Mouse (Mus musculus) adrenal gland, postnatal 10 days (tissue): ENCODE results near the gene Clstn1. TPM values are rescaled to one million over a fixed set of nuclear protein-coding genes. Genes with fewer than 3 reads are reported as not detected.

Source experiments
- DNase-seq: peaks from one replicate; pipeline ENCODE4 v3.0.0; 2021; ENCODE audit warnings: mixed read lengths
- long read RNA-seq, 2 experiments: library from polyadenylated mRNA; stranded (forward); transcript quantifications; one replicate each; pipeline ENCODE4 v2.0.0; 2021
- total RNA-seq, 2 experiments: library from RNA; stranded (reverse); gene quantifications; 2 replicates each; pipeline ENCODE4 v1.2.3; 2021

Clstn1 gene
- 10 to 100 TPM; 72.7 to 95.7 TPM for total RNA-seq
- long read RNA-seq, experiment 1, full-length matches to known transcripts = 13 of 35 reads
- long read RNA-seq, experiment 1, partial matches to known transcripts = 20 of 35 reads
- long read RNA-seq, experiment 1, other reads (novel, unspliced or antisense) = 2 of 35 reads
- long read RNA-seq, experiment 2, full-length matches to known transcripts = 10 of 38 reads
- long read RNA-seq, experiment 2, partial matches to known transcripts = 21 of 38 reads
- long read RNA-seq, experiment 2, other reads (novel, unspliced or antisense) = 7 of 38 reads

- peak; percentile 77 for DNase-seq
Observed at GRCm38 (mm10) chr4:149586044-149586782, at the start of gene Clstn1. Gene Clstn1 (plus strand): TSS chr4:149586468.

GRCm38 (mm10) chr4:149539441-149539840, 46.8 kb upstream of the Clstn1 start:
- DNase-seq = peak; percentile 42

- no peak for DNase-seq
Observed at GRCm38 (mm10) chr4:149541935-149542334, 44.3 kb upstream of the Clstn1 start.

GRCm38 (mm10) chr4:149542431-149542830, 43.8 kb upstream of the Clstn1 start:
- DNase-seq = no peak

GRCm38 (mm10) chr4:149542927-149543553, 43.2 kb upstream of the Clstn1 start:
- DNase-seq = peak; percentile 92

GRCm38 (mm10) chr4:149544892-149545291, 41.4 kb upstream of the Clstn1 start:
- DNase-seq = no peak

GRCm38 (mm10) chr4:149546797-149547444, 39.3 kb upstream of the Clstn1 start:
- DNase-seq = no peak

GRCm38 (mm10) chr4:149547523-149547922, 38.7 kb upstream of the Clstn1 start:
- DNase-seq = no peak

GRCm38 (mm10) chr4:149549221-149549925, 36.9 kb upstream of the Clstn1 start:
- peak; percentile 84 for DNase-seq

- no peak for DNase-seq
Observed at GRCm38 (mm10) chr4:149550866-149551265, 35.4 kb upstream of the Clstn1 start.

- DNase-seq = no peak
Observed at GRCm38 (mm10) chr4:149551696-149552095, 34.6 kb upstream of the Clstn1 start.

GRCm38 (mm10) chr4:149553834-149554233, 32.4 kb upstream of the Clstn1 start:
- DNase-seq = no peak

GRCm38 (mm10) chr4:149556111-149556510, 30.2 kb upstream of the Clstn1 start:
- no peak for DNase-seq

- DNase-seq = no peak
Observed at GRCm38 (mm10) chr4:149557905-149558304, 28.4 kb upstream of the Clstn1 start.

- no peak for DNase-seq
Observed at GRCm38 (mm10) chr4:149558389-149558788, 27.9 kb upstream of the Clstn1 start.

- DNase-seq = no peak
Observed at GRCm38 (mm10) chr4:149561392-149561791, 24.9 kb upstream of the Clstn1 start.

GRCm38 (mm10) chr4:149561986-149562904, 24.0 kb upstream of the Clstn1 start:
- peak; percentile 42 for DNase-seq

GRCm38 (mm10) chr4:149562905-149563347, 23.3 kb upstream of the Clstn1 start:
- DNase-seq = no peak

- no peak for DNase-seq
Observed at GRCm38 (mm10) chr4:149563941-149564361, 22.3 kb upstream of the Clstn1 start.
